Mouse (Mus musculus): ENCODE measurements around the gene Chpf. TPM values are rescaled to one million over a fixed set of nuclear protein-coding genes. Genes with fewer than 3 reads are reported as not detected.

Chpf gene
- polyA plus RNA-seq, 1 experiment from 2014 or later: 44.7 TPM

DNA sequence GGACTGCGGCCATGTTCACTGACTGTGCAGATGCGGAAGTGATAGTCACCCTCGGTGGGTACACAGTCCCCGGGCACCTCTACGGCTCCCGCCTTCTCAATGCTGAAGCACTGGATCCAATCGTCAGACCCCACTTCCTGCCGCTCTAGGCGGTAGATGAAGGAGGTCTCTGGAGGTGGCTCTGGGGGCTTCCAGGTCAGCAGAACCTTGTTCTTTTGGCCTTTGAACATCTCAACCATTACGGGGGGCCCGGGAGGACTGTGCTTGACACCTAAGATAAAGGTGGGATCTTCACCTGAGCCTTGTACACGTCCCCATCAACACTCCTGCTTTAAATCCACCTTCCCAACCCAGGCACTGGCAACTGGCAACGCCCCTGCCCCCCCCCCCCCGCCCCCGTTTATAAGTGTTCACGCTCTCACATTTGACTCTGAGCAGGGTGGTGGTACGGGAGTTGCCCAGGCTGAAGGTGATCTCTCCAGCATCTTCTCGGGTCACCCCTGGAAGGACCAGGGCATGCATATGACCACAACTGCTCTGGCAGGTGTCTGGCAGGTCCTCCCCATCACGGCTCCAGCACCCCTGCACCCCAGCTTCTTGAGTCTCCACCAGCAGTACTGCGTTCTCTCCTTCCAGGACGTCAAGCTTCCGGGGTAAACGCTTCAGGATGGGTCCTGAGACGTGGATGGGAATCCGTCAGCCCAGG is 24.0 kb upstream of the Chpf start:
- H3K9ac ChIP-seq (replicated peaks; ENCODE audit: low read depth, low read length): no peak overlapping the region
- no peaks in the 10 kb centered on the region for H3K27me3 ChIP-seq (ENCODE audit: control insufficient read depth, insufficient read depth, low read length)
- peaks cover 19% of the 10 kb centered on the region; the same call in 1 of the 2 replicates for H3K36me3 ChIP-seq (ENCODE audit: control insufficient read depth, insufficient read depth, low read length)
- H3K4me1 ChIP-seq (ENCODE audit: control insufficient read depth, insufficient read depth, low read length): peaks cover 3% of the 10 kb centered on the region; the same call in 1 of the 2 replicates
- 87% methylated on average over 24 of the region's 25 CpGs for WGBS
- no peak for ATAC-seq (ENCODE audit: low read depth)
- H3K9me3 ChIP-seq (ENCODE audit: control insufficient read depth, low read length): no peaks in the 10 kb centered on the region
- no peak overlapping the region for H3K4me3 ChIP-seq (ENCODE audit: low read depth, low read length)
- no peak overlapping the region for H3K27ac ChIP-seq (ENCODE audit: low read depth, low read length)
- no peak overlapping the region for H3K4me2 ChIP-seq (ENCODE audit: low read depth, low read length)

DNA sequence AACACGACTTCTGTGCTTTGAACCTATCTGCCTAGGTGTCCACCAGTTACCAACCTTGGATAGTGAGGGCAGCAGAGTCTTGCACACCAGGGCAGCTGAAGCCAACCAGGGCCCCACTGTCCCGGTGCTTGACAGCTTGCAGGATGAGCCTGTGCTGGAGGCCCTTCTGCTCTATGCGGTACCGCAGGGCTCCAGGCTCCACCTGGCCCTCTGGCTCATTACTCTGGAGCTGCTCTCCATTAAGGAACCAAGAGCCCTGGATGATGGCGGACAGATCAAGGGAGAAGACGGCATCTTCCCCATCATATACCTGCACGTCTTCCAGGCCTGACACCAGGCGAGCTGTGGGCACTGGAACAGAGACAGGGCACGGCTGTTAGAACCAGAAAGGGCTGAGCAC is 22.8 kb upstream of the Chpf start:
- WGBS: 98% methylated on average over 9 of the region's 9 CpGs
- no peak overlapping the region for H3K9ac ChIP-seq (replicated peaks; ENCODE audit: low read depth, low read length)
- peaks cover 3% of the 10 kb centered on the region; the same call in 1 of the 2 replicates for H3K4me1 ChIP-seq (ENCODE audit: control insufficient read depth, insufficient read depth, low read length)
- no peaks in the 10 kb centered on the region for H3K27me3 ChIP-seq (ENCODE audit: control insufficient read depth, insufficient read depth, low read length)
- H3K36me3 ChIP-seq (ENCODE audit: control insufficient read depth, insufficient read depth, low read length): peaks cover 23% of the 10 kb centered on the region; the same call in 1 of the 2 replicates
- no peak overlapping the region for H3K4me2 ChIP-seq (ENCODE audit: low read depth, low read length)
- no peak overlapping the region for H3K27ac ChIP-seq (ENCODE audit: low read depth, low read length)
- ATAC-seq (ENCODE audit: low read depth): no peak
- no peaks in the 10 kb centered on the region for H3K9me3 ChIP-seq (ENCODE audit: control insufficient read depth, low read length)
- H3K4me3 ChIP-seq (ENCODE audit: low read depth, low read length): no peak overlapping the region

- Histone ChIP-seq H3K27ac (ENCODE audit: low read depth, low read length) (no peak overlapping the region), H3K4me2 (ENCODE audit: low read depth, low read length) (no peak overlapping the region), H3K27me3 (ENCODE audit: control insufficient read depth, insufficient read depth, low read length) (no peaks in the 10 kb centered on the region), H3K36me3 (ENCODE audit: control insufficient read depth, insufficient read depth, low read length) (peaks cover 24% of the 10 kb centered on the region; the same call in 1 of the 2 replicates), H3K4me1 (ENCODE audit: control insufficient read depth, insufficient read depth, low read length) (no peaks in the 10 kb centered on the region), H3K9me3 (ENCODE audit: control insufficient read depth, low read length) (no peaks in the 10 kb centered on the region), H3K9ac (replicated peaks; ENCODE audit: low read depth, low read length) (no peak overlapping the region), H3K4me3 (ENCODE audit: low read depth, low read length) (no peak overlapping the region)
- 88% methylated on average over 7 of the region's 7 CpGs for WGBS
- no peak for ATAC-seq (ENCODE audit: low read depth)
Measured at GRCm38 (mm10) chr1:75499441-75499840, 20.3 kb upstream of the Chpf start.

GRCm38 (mm10) chr1:75498897-75499296 is 19.8 kb upstream of the Chpf start:
- WGBS: 85% methylated on average over 4 of the region's 4 CpGs
- H3K27ac ChIP-seq (ENCODE audit: low read depth, low read length): no peak overlapping the region
- ATAC-seq (ENCODE audit: low read depth): no peak
- H3K9ac ChIP-seq (replicated peaks; ENCODE audit: low read depth, low read length): no peak overlapping the region
- no peaks in the 10 kb centered on the region for H3K9me3 ChIP-seq (ENCODE audit: control insufficient read depth, low read length)
- no peak overlapping the region for H3K4me3 ChIP-seq (ENCODE audit: low read depth, low read length)
- peaks cover 24% of the 10 kb centered on the region; the same call in 1 of the 2 replicates for H3K36me3 ChIP-seq (ENCODE audit: control insufficient read depth, insufficient read depth, low read length)
- H3K4me1 ChIP-seq (ENCODE audit: control insufficient read depth, insufficient read depth, low read length): no peaks in the 10 kb centered on the region
- no peaks in the 10 kb centered on the region for H3K27me3 ChIP-seq (ENCODE audit: control insufficient read depth, insufficient read depth, low read length)
- H3K4me2 ChIP-seq (ENCODE audit: low read depth, low read length): no peak overlapping the region

GRCm38 (mm10) chr1:75494878-75495548 is 15.9 kb upstream of the Chpf start:
- WGBS: 27% methylated on average over 12 of the region's 12 CpGs
- H3K36me3 ChIP-seq (ENCODE audit: control insufficient read depth, insufficient read depth, low read length): peaks cover 13% of the 10 kb centered on the region
- no peaks in the 10 kb centered on the region for H3K9me3 ChIP-seq (ENCODE audit: control insufficient read depth, low read length)
- H3K9ac ChIP-seq (replicated peaks; ENCODE audit: low read depth, low read length): no peak overlapping the region
- no peaks in the 10 kb centered on the region for H3K4me1 ChIP-seq (ENCODE audit: control insufficient read depth, insufficient read depth, low read length)
- ATAC-seq (ENCODE audit: low read depth): peak; percentile 35; the same call in 1 of the 2 replicates
- no peak overlapping the region for H3K4me2 ChIP-seq (ENCODE audit: low read depth, low read length)
- no peaks in the 10 kb centered on the region for H3K27me3 ChIP-seq (ENCODE audit: control insufficient read depth, insufficient read depth, low read length)
- no peak overlapping the region for H3K27ac ChIP-seq (ENCODE audit: low read depth, low read length)
- no peak overlapping the region for H3K4me3 ChIP-seq (ENCODE audit: low read depth, low read length)

- ATAC-seq (ENCODE audit: low read depth): no peak
- no peak overlapping the region for H3K27ac ChIP-seq (ENCODE audit: low read depth, low read length)
- H3K4me1 ChIP-seq (ENCODE audit: control insufficient read depth, insufficient read depth, low read length): peaks cover 4% of the 10 kb centered on the region; the same call in 1 of the 2 replicates
- H3K27me3 ChIP-seq (ENCODE audit: control insufficient read depth, insufficient read depth, low read length): 0 out of 2 replicates have a peak, but pooled peaks cover 8% of the 10 kb centered on the region
- H3K9me3 ChIP-seq (ENCODE audit: control insufficient read depth, low read length): no peaks in the 10 kb centered on the region
- H3K36me3 ChIP-seq (ENCODE audit: control insufficient read depth, insufficient read depth, low read length): peaks cover 9% of the 10 kb centered on the region
- H3K9ac ChIP-seq (replicated peaks; ENCODE audit: low read depth, low read length): no peak overlapping the region
- WGBS: 48% methylated on average over 24 of the region's 24 CpGs
- no peak overlapping the region for H3K4me2 ChIP-seq (ENCODE audit: low read depth, low read length)
- no peak overlapping the region for H3K4me3 ChIP-seq (ENCODE audit: low read depth, low read length)
Measured at GRCm38 (mm10) chr1:75492579-75493170, 13.6 kb upstream of the Chpf start.

GRCm38 (mm10) chr1:75490785-75491551 is 11.9 kb upstream of the Chpf start:
- H3K4me3 ChIP-seq (ENCODE audit: low read depth, low read length): no peak overlapping the region
- no peak overlapping the region for H3K9ac ChIP-seq (replicated peaks; ENCODE audit: low read depth, low read length)
- H3K36me3 ChIP-seq (ENCODE audit: control insufficient read depth, insufficient read depth, low read length): peaks cover 4% of the 10 kb centered on the region; the same call in 1 of the 2 replicates
- H3K4me2 ChIP-seq (ENCODE audit: low read depth, low read length): no peak overlapping the region
- no peaks in the 10 kb centered on the region for H3K9me3 ChIP-seq (ENCODE audit: control insufficient read depth, low read length)
- ATAC-seq (ENCODE audit: low read depth): no peak
- H3K4me1 ChIP-seq (ENCODE audit: control insufficient read depth, insufficient read depth, low read length): peaks cover 4% of the 10 kb centered on the region; the same call in 1 of the 2 replicates
- peaks cover 12% of the 10 kb centered on the region; the same call in 1 of the 2 replicates for H3K27me3 ChIP-seq (ENCODE audit: control insufficient read depth, insufficient read depth, low read length)
- no peak overlapping the region for H3K27ac ChIP-seq (ENCODE audit: low read depth, low read length)
- 87% methylated on average over 34 of the region's 34 CpGs for WGBS

- peaks cover 19% of the 10 kb centered on the region for H3K36me3 ChIP-seq (ENCODE audit: control insufficient read depth, insufficient read depth, low read length)
Measured at GRCm38 (mm10) chr1:75487405-75488161, 8.5 kb upstream of the Chpf start.

More at GRCm38 (mm10) chr1:75487405-75488161, 8.5 kb upstream of the Chpf start:
- peak; percentile 72 for ATAC-seq (ENCODE audit: low read depth)
- Histone ChIP-seq H3K9ac (replicated peaks; ENCODE audit: low read depth, low read length) (peak overlapping the region; percentile 26; the same call in 1 of the 2 replicates), H3K4me1 (ENCODE audit: control insufficient read depth, insufficient read depth, low read length) (peaks cover 4% of the 10 kb centered on the region; the same call in 1 of the 2 replicates), H3K27me3 (ENCODE audit: control insufficient read depth, insufficient read depth, low read length) (peaks cover 29% of the 10 kb centered on the region), H3K4me3 (ENCODE audit: low read depth, low read length) (peak overlapping the region; percentile 41), H3K27ac (ENCODE audit: low read depth, low read length) (no peak overlapping the region), H3K9me3 (ENCODE audit: control insufficient read depth, low read length) (no peaks in the 10 kb centered on the region), H3K4me2 (ENCODE audit: low read depth, low read length) (peak overlapping the region; percentile 83)
- WGBS: under 1% methylated on average over 62 of the region's 62 CpGs
